Mouse (Mus musculus): ENCODE measurements at regions not wholly inside any gene's neighbourhood (a gene's known extent, or its start where the extent isn't known, plus 50 kb on each side); places are given as distances from the start of the nearest gene placed in this dataset.

DNA sequence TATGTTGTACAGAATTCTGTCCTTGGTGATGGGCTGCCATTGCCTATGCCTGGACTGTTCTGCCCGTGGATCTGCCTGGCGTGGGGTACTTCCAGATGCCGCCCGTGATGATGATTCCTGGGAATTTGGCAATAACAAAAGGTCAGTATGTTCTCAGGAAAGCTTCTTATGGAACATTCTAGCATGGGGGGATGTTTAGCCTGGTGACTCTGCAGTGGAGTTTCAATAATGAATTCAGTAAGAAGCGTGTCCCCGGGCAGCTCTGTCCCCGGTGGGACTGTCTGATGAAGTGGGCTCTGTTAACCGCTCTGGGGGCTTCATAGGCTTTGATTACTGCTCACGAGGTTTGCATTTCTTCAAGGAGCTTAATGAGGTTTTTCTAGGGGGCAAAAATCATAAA is 252.9 kb upstream of the Daam1 start:
- DNase-seq, result no peak

DNA sequence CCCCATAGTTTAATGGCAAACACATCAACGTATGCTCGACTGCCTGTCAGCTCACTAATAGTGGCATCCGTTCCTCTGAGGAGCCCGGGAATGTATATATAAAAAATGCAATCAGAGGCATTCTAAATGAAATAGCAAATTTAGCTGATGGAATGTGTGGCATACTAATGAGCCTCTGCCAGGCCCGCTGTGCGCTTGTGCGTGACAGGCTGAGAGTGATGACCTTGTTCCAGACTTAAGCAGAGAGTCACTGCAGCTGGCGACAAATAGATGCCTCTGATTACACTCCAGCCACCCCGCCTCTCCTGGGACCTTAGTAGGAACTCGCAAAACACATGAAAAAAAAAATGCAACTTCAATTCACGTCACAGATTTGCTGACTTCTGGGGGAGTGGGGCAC is 252.0 kb upstream of the Daam1 start:
- DNase-seq, result no peak

- DNase-seq, result no peak
Observed at GRCm38 (mm10) chr12:71580532-71581290, 250.2 kb upstream of the Daam1 start.

GRCm38 (mm10) chr12:71584618-71585017 is 246.3 kb upstream of the Daam1 start:
- DNase-seq, result no peak

- DNase-seq, result no peak
Observed at GRCm38 (mm10) chr12:71598641-71599040, 232.2 kb upstream of the Daam1 start.

- no peak for DNase-seq
Observed at GRCm38 (mm10) chr12:71601091-71601690, 229.7 kb upstream of the Daam1 start.

- no peak for DNase-seq
Observed at GRCm38 (mm10) chr12:71603136-71603535, 227.7 kb upstream of the Daam1 start.

DNA sequence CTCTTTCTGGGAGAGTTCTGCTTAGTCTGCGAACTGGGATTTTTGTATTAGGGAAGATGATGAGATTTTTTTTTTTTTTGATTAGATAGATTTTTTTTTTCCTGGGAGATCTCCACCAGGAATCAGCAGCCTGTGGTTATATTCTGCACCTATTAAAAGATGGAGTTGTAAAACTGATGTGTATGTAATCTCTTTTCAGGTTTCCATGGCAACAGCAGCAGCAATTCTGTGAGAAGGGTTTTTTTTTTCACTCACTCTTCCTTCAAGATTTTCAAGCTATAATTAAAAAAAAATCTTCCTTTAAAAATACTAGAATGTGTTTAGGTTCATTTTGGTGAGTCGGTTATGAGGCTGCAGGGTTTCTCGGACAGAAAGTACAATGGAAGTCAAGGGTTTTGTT is 224.5 kb upstream of the Daam1 start:
- DNase-seq, result no peak

DNA sequence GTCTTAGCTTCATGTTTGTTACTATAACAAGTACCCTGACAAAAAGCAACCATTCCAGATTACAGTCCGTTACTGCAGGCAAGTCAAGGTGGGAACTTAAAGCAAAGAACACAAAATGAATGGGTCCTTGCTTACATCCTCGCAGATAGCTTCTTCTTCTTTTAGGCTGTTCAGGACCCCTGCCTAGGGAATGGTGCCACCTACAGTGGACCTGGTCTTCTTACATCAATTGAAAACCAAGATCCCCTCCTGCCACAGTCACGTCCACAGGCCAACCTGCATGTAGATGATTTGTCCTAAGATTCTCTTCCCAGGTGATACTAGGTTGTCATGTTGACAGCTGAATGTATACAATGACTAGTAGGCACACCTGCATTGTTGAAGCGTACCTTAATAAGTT is 222.9 kb upstream of the Daam1 start:
- no peak for DNase-seq

DNA sequence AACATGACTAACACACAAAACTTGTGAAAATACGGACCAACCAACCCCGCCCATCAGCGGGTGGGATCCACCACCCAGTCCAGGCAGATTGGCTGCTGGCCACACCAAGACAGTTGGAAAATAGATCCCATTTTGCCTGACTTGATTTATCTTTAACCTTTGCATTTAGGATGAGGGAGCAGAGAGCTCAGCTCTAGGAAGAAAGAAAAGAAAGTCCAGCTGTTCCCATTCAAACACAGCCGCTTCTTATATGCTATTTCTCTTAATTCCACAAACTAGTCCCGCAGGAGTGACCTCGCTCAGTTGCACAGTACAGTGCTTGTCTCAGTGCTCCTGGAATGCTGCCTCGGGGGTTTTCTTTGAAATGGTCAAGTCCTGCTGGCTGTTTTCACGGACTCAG is 217.6 kb upstream of the Daam1 start:
- no peak for DNase-seq

DNA sequence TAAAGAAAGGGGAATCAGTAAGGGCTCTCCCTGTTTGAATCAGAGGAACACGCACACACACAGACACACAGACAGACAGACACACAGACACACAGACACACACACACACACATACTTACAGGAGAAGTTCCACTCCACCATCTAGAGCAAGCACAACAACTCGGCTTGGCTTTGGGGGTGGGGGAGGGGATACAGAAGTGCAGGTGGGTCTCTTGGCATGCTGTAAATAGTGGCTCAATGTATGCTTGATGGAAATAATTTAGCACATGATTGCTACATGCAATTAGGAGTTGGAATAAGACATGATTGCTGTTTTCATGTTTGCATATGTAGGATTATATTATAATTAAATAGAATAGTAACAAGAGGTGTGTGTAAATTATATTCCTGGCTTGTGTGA is 215.9 kb upstream of the Daam1 start:
- no peak for DNase-seq

- no peak for DNase-seq
Observed at GRCm38 (mm10) chr12:71615383-71615782, 215.5 kb upstream of the Daam1 start.

GRCm38 (mm10) chr12:71616121-71616520 is 214.8 kb upstream of the Daam1 start:
- DNase-seq, result no peak

GRCm38 (mm10) chr12:71618466-71618865 is 212.4 kb upstream of the Daam1 start:
- DNase-seq, result no peak

DNA sequence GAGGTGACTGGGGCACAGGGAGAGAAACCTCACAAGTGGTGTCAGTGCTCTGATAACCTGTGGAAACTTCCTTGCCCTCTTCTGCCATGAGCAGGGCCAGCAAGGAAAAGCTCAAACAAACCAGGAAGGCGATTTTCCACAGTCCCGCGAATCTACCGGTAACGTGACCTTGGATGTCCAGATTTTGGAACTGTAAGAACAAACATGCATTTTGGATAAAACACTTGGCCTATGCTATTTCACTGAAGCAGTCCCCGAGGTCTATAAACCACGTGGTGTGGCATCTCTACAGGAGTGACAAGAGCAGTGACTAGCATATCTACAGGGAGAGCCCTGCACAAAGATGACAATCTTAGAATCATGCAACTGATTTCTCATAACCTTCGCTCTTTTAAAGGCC is 211.9 kb upstream of the Daam1 start:
- DNase-seq, result no peak

- DNase-seq, result no peak
Observed at GRCm38 (mm10) chr12:71619561-71619960, 211.3 kb upstream of the Daam1 start.

DNA sequence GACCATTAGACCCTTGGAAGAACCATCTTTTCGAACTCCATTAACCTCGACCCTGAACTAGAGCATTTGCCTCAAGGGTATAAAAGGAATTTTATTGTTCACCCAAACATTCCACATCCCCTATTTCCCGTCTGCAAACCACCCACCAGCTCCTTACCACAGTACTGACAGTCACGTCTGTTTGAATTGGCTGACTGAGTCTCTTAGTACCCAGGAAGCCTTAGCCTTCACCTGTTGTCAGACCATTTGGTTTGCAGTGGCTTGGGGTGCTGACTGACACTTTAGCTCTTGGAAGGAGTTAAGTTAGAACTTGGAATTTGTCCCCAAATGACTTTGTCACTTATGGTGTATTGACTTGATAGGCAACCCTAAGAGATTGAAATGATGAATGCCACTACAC is 209.3 kb upstream of the Daam1 start:
- no peak for DNase-seq

DNA sequence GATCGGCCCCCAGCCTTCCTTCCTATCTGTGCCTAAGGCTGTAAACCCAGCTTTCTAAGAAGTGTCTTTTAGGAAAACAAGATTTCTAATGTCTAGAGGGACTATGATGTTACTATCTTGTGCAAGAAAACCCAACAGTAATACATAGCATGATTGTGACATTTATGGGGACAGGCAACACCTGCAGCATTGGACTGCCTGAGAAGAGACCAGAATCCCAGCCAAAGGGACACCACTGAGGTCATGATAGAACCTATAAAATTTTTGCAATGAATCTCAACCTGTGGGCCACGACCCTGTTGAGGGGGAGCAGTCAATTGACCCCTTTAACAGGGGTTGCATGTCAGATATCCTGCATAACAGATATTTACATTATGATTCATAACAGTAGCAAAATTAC is 208.1 kb upstream of the Daam1 start:
- DNase-seq, result no peak

GRCm38 (mm10) chr12:71623271-71623670 is 207.6 kb upstream of the Daam1 start:
- DNase-seq, result no peak

DNA sequence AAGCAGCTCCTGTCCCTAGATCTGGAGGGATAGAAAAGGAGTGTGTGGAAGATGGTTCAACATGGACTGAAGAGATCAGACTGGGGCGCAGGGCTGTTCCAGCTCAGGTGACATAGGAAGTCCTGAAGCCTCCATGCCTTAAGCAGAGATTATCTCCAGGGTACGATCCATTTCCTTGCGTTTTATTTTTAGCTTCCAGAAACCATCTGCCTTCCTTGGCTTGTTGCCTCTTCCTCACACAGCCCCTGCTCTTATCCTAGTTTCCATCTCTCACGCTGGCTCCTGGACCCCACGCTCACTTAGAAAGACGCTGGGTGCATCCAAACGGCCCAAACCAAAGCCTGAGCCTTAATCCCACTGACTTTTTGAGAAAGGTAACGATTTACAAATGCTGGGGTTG is 206.8 kb upstream of the Daam1 start:
- DNase-seq, result peak; percentile 34

DNA sequence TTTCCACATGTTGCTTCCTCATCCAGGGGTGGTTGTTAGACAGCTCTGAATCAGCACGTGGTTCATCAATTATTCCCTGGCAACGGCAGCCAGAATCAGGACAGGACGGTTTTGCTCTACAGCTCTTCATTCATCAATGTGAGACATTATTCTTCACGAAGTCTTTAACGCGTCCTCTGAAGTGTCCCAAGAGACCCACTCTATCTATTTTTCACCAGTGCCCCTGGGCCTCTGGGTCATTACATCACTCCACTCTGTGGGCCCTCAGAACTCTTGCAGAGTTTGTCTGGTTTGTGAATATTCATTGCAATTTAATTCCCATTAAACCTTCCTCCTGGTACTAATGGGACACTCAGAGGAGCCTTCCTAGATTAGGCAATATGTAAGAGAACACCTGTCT is 206.2 kb upstream of the Daam1 start:
- DNase-seq, result no peak

DNA sequence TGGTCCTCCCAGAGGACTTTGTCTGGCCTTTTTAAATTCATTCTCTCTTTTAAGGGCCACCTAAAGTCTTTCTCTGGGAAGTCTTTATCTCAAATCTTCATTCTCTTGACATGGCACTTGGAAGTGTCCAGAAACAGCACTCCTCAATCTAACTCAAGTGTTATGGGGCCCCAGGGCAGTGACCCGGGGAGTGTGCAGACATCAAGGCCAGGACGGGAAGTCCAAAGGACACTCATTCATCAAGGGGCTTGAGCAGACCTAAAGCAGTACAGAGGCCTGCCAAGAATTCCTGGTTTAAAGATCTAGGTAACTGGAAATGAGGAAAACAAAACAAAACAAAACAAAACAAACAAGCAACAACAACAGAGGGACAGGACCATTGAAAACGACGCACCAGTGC is 205.8 kb upstream of the Daam1 start:
- DNase-seq, result no peak

DNA sequence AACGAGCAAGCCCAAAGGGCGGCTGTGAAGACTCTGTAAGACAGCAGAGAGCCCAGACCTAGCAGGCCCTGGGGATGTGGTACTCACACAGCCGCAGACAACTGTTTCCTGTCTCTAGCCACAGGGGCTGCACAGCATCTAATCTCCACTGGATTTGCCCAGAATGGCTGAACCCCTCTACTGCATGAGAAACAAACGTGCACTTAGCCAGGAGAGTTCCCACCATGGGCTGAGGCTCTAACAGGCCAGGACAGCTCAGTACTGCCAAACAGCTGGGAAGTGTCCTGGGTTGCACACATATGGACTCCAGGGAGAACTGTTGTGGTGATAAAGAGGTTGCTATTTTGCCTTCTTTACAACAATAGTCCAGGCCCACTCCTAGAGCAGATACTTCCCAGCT is 204.1 kb upstream of the Daam1 start:
- no peak for DNase-seq

GRCm38 (mm10) chr12:71627421-71628339 is 203.2 kb upstream of the Daam1 start:
- DNase-seq, result no peak

All from cerebellum, adult 11 months (tissue).